Mouse (Mus musculus): ENCODE measurements around the gene Utf1. TPM values are rescaled to one million over a fixed set of nuclear protein-coding genes. Genes with fewer than 3 reads are reported as not detected.

Gene Utf1
- polyA plus RNA-seq, 1 experiment from 2014 or later: 0.20 TPM

- no peak overlapping the region for H3K27ac ChIP-seq (replicated peaks)
- no peaks in the 10 kb centered on the region for H3K9me3 ChIP-seq
- 73% methylated on average over 4 of the region's 4 CpGs for WGBS
- no peak for DNase-seq (ENCODE audit: low spot score)
- no peak overlapping the region for H3K4me3 ChIP-seq
- no peaks in the 10 kb centered on the region for H3K36me3 ChIP-seq (replicated peaks)
- no peaks in the 10 kb centered on the region for H3K4me1 ChIP-seq
- H3K27me3 ChIP-seq (replicated peaks; ENCODE audit: low read depth, poor library complexity, severe bottlenecking): peaks cover 14% of the 10 kb centered on the region
Observed at GRCm38 (mm10) chr7:139963814-139964213, 20.2 kb downstream of the Utf1 start.

GRCm38 (mm10) chr7:139967175-139967574, 23.6 kb downstream of the Utf1 start:
- Histone ChIP-seq H3K9me3 (no peaks in the 10 kb centered on the region), H3K36me3 (replicated peaks) (no peaks in the 10 kb centered on the region), H3K27ac (replicated peaks) (no peak overlapping the region), H3K27me3 (replicated peaks; ENCODE audit: low read depth, poor library complexity, severe bottlenecking) (peaks cover 17% of the 10 kb centered on the region; the same call in 1 of the 2 replicates), H3K4me3 (no peak overlapping the region), H3K4me1 (peaks cover 10% of the 10 kb centered on the region)
- no peak for DNase-seq (ENCODE audit: low spot score)
- WGBS: 13% methylated on average over 4 of the region's 4 CpGs

- Histone ChIP-seq H3K27ac (replicated peaks) (no peak overlapping the region), H3K4me1 (peaks cover 10% of the 10 kb centered on the region), H3K36me3 (replicated peaks) (no peaks in the 10 kb centered on the region), H3K27me3 (replicated peaks; ENCODE audit: low read depth, poor library complexity, severe bottlenecking) (peaks cover 17% of the 10 kb centered on the region; the same call in 1 of the 2 replicates), H3K4me3 (no peak overlapping the region), H3K9me3 (no peaks in the 10 kb centered on the region)
- no peak for DNase-seq (ENCODE audit: low spot score)
- WGBS: 45% methylated on average over 5 of the region's 5 CpGs
Observed at GRCm38 (mm10) chr7:139968428-139968827, 24.8 kb downstream of the Utf1 start.

- H3K27ac ChIP-seq (replicated peaks): peak overlapping the region; percentile 49; the same call in 1 of the 2 replicates
- H3K4me3 ChIP-seq: no peak overlapping the region
- no peaks in the 10 kb centered on the region for H3K36me3 ChIP-seq (replicated peaks)
- H3K4me1 ChIP-seq: peaks cover 10% of the 10 kb centered on the region
- peak; percentile 86 for DNase-seq (ENCODE audit: low spot score)
- H3K27me3 ChIP-seq (replicated peaks; ENCODE audit: low read depth, poor library complexity, severe bottlenecking): peaks cover 17% of the 10 kb centered on the region; the same call in 1 of the 2 replicates
- no peaks in the 10 kb centered on the region for H3K9me3 ChIP-seq
- WGBS: 25% methylated on average over 10 of the region's 10 CpGs
Observed at GRCm38 (mm10) chr7:139969348-139970130, 25.9 kb downstream of the Utf1 start.

GRCm38 (mm10) chr7:139970216-139970919, 26.8 kb downstream of the Utf1 start:
- peaks cover 10% of the 10 kb centered on the region for H3K4me1 ChIP-seq
- H3K27me3 ChIP-seq (replicated peaks; ENCODE audit: low read depth, poor library complexity, severe bottlenecking): peaks cover 17% of the 10 kb centered on the region; the same call in 1 of the 2 replicates
- H3K36me3 ChIP-seq (replicated peaks): no peaks in the 10 kb centered on the region
- 80% methylated on average over 10 of the region's 10 CpGs for WGBS
- no peaks in the 10 kb centered on the region for H3K9me3 ChIP-seq
- peak overlapping the region; percentile 49; the same call in 1 of the 2 replicates for H3K27ac ChIP-seq (replicated peaks)
- DNase-seq (ENCODE audit: low spot score): peak; percentile 18
- H3K4me3 ChIP-seq: no peak overlapping the region

GRCm38 (mm10) chr7:139970979-139971378, 27.4 kb downstream of the Utf1 start:
- no peaks in the 10 kb centered on the region for H3K9me3 ChIP-seq
- 87% methylated on average over 5 of the region's 5 CpGs for WGBS
- no peak overlapping the region for H3K4me3 ChIP-seq
- DNase-seq (ENCODE audit: low spot score): no peak
- H3K27me3 ChIP-seq (replicated peaks; ENCODE audit: low read depth, poor library complexity, severe bottlenecking): peaks cover 17% of the 10 kb centered on the region; the same call in 1 of the 2 replicates
- 0 out of 2 replicates have a peak overlapping the region, but pooled peaks have one; percentile 32 for H3K27ac ChIP-seq (replicated peaks)
- H3K36me3 ChIP-seq (replicated peaks): no peaks in the 10 kb centered on the region
- H3K4me1 ChIP-seq: peaks cover 14% of the 10 kb centered on the region

- Histone ChIP-seq H3K4me3 (no peak overlapping the region), H3K27ac (replicated peaks) (0 out of 2 replicates have a peak overlapping the region, but pooled peaks have one; percentile 32), H3K4me1 (peaks cover 14% of the 10 kb centered on the region), H3K27me3 (replicated peaks; ENCODE audit: low read depth, poor library complexity, severe bottlenecking) (peaks cover 17% of the 10 kb centered on the region; the same call in 1 of the 2 replicates), H3K36me3 (replicated peaks) (no peaks in the 10 kb centered on the region), H3K9me3 (no peaks in the 10 kb centered on the region)
- WGBS: 74% methylated on average over 6 of the region's 6 CpGs
- DNase-seq (ENCODE audit: low spot score): no peak
Observed at GRCm38 (mm10) chr7:139971436-139971835, 27.8 kb downstream of the Utf1 start.

- H3K4me3 ChIP-seq: no peak overlapping the region
- no peaks in the 10 kb centered on the region for H3K36me3 ChIP-seq (replicated peaks)
- no peak for DNase-seq (ENCODE audit: low spot score)
- peaks cover 17% of the 10 kb centered on the region for H3K4me1 ChIP-seq
- no peak overlapping the region for H3K27ac ChIP-seq (replicated peaks)
- H3K9me3 ChIP-seq: no peaks in the 10 kb centered on the region
- H3K27me3 ChIP-seq (replicated peaks; ENCODE audit: low read depth, poor library complexity, severe bottlenecking): peaks cover 11% of the 10 kb centered on the region; the same call in 1 of the 2 replicates
Observed at GRCm38 (mm10) chr7:139972923-139973331, 29.3 kb downstream of the Utf1 start.

GRCm38 (mm10) chr7:139974307-139974706, 30.7 kb downstream of the Utf1 start:
- no peak for DNase-seq (ENCODE audit: low spot score)
- H3K9me3 ChIP-seq: no peaks in the 10 kb centered on the region
- peaks cover 29% of the 10 kb centered on the region for H3K4me1 ChIP-seq
- 0 out of 2 replicates have a peak, but pooled peaks cover 5% of the 10 kb centered on the region for H3K27me3 ChIP-seq (replicated peaks; ENCODE audit: low read depth, poor library complexity, severe bottlenecking)
- no peak overlapping the region for H3K4me3 ChIP-seq
- no peak overlapping the region for H3K27ac ChIP-seq (replicated peaks)
- no peaks in the 10 kb centered on the region for H3K36me3 ChIP-seq (replicated peaks)
- WGBS: 91% methylated on average over 10 of the region's 10 CpGs

- Histone ChIP-seq H3K4me1 (peaks cover 19% of the 10 kb centered on the region), H3K4me3 (no peak overlapping the region), H3K27ac (replicated peaks) (no peak overlapping the region; the same call in 1 of the 2 replicates), H3K27me3 (replicated peaks; ENCODE audit: low read depth, poor library complexity, severe bottlenecking) (peaks cover 12% of the 10 kb centered on the region), H3K36me3 (replicated peaks) (no peaks in the 10 kb centered on the region), H3K9me3 (no peaks in the 10 kb centered on the region)
- WGBS: 57% methylated on average over 5 of the region's 5 CpGs
- DNase-seq (ENCODE audit: low spot score): no peak
Observed at GRCm38 (mm10) chr7:139975471-139975870, 31.9 kb downstream of the Utf1 start.

- peaks cover 19% of the 10 kb centered on the region for H3K4me1 ChIP-seq
- DNase-seq (ENCODE audit: low spot score): peak; percentile 90
- H3K9me3 ChIP-seq: no peaks in the 10 kb centered on the region
- H3K27ac ChIP-seq (replicated peaks): peak within 1 kb of the TSS; percentile 82
- H3K4me3 ChIP-seq: peak within 1 kb of the TSS; percentile 78
- peaks cover 7% of the 10 kb centered on the region for H3K27me3 ChIP-seq (replicated peaks; ENCODE audit: low read depth, poor library complexity, severe bottlenecking)
- 5% methylated on average over 32 of the region's 32 CpGs for WGBS
- H3K36me3 ChIP-seq (replicated peaks): no peaks in the 10 kb centered on the region
Observed at GRCm38 (mm10) chr7:139978278-139978892, 34.8 kb downstream of the Utf1 start, which contains the start of gene 6430531B16Rik. 6430531B16Rik (minus strand) TSS chr7:139978755.

- Histone ChIP-seq H3K4me3 (peak overlapping the region; percentile 78), H3K36me3 (replicated peaks) (peaks cover 6% of the 10 kb centered on the region), H3K9me3 (no peaks in the 10 kb centered on the region), H3K4me1 (peaks cover 19% of the 10 kb centered on the region), H3K27ac (replicated peaks) (no peak overlapping the region; the same call in 1 of the 2 replicates), H3K27me3 (replicated peaks; ENCODE audit: low read depth, poor library complexity, severe bottlenecking) (peaks cover 7% of the 10 kb centered on the region)
- peak; percentile 29 for DNase-seq (ENCODE audit: low spot score)
- 47% methylated on average over 13 of the region's 13 CpGs for WGBS
Observed at GRCm38 (mm10) chr7:139979011-139979719, 35.6 kb downstream of the Utf1 start.
